Mouse (Mus musculus): Measurements from ENCODE around the gene Fam168a. TPM values are rescaled to one million over a fixed set of nuclear protein-coding genes. Genes with fewer than 3 reads are reported as not detected.

Gene Fam168a
- 90.4 and 97.8 TPM in 2 replicates for polyA plus RNA-seq (2015; fragmentation: Nextera tagmentation; extraction: Ambion mirVana)

GRCm38 (mm10) chr7:100706143-100706841 is at the start of gene Fam168a:
Fam168a (plus strand) TSS chr7:100706635.
- H3K4me2 ChIP-seq = peak within 1 kb of the TSS; percentile 73
- H3K36me3 ChIP-seq = no peaks in the 10 kb centered on the region
- H3K4me3 ChIP-seq = peak within 1 kb of the TSS; percentile 84
- no peaks in the 10 kb centered on the region for H3K9me3 ChIP-seq
- peak within 1 kb of the TSS; percentile 100 for H3K27ac ChIP-seq (replicated peaks)
- peak; percentile 99 for ATAC-seq (ENCODE audit: low read depth)
- peak within 1 kb of the TSS; percentile 98 for H3K9ac ChIP-seq
- WGBS = 0% methylated on average over 31 of the region's 37 CpGs
- H3K27me3 ChIP-seq = no peaks in the 10 kb centered on the region
- peaks cover 24% of the 10 kb centered on the region for H3K4me1 ChIP-seq (replicated peaks)

- Histone ChIP-seq H3K4me1 (replicated peaks) (peaks cover 33% of the 10 kb centered on the region), H3K27ac (replicated peaks) (no peak overlapping the region), H3K36me3 (no peaks in the 10 kb centered on the region), H3K4me2 (no peak overlapping the region), H3K4me3 (no peak overlapping the region), H3K9me3 (no peaks in the 10 kb centered on the region), H3K9ac (no peak overlapping the region), H3K27me3 (no peaks in the 10 kb centered on the region)
- WGBS = 55% methylated on average over 5 of the region's 5 CpGs
- no peak for ATAC-seq (ENCODE audit: low read depth)
These were observed 49.7 kb upstream of the Fam168a start for GRCm38 (mm10) chr7:100656739-100657138.

GRCm38 (mm10) chr7:100658093-100658578 is 48.3 kb upstream of the Fam168a start:
- WGBS = 34% methylated on average over 18 of the region's 18 CpGs
- no peak for ATAC-seq (ENCODE audit: low read depth)
- Histone ChIP-seq H3K27me3 (no peaks in the 10 kb centered on the region), H3K27ac (replicated peaks) (no peak overlapping the region), H3K4me1 (replicated peaks) (peaks cover 37% of the 10 kb centered on the region), H3K4me3 (peak overlapping the region; percentile 17), H3K36me3 (no peaks in the 10 kb centered on the region), H3K9me3 (no peaks in the 10 kb centered on the region), H3K9ac (no peak overlapping the region), H3K4me2 (peak overlapping the region; percentile 39)

- Histone ChIP-seq H3K4me3 (no peak overlapping the region), H3K4me2 (no peak overlapping the region), H3K9me3 (no peaks in the 10 kb centered on the region), H3K4me1 (replicated peaks) (peaks cover 33% of the 10 kb centered on the region), H3K9ac (no peak overlapping the region), H3K27me3 (no peaks in the 10 kb centered on the region), H3K36me3 (no peaks in the 10 kb centered on the region), H3K27ac (replicated peaks) (no peak overlapping the region)
- no peak for ATAC-seq (ENCODE audit: low read depth)
- 86% methylated on average over 7 of the region's 7 CpGs for WGBS
These were observed 45.2 kb upstream of the Fam168a start for GRCm38 (mm10) chr7:100661264-100661663.

- ATAC-seq (ENCODE audit: low read depth) = no peak
- Histone ChIP-seq H3K9me3 (no peaks in the 10 kb centered on the region), H3K4me2 (peak within 1 kb of the TSS; percentile 44), H3K36me3 (no peaks in the 10 kb centered on the region), H3K4me1 (replicated peaks) (peaks cover 26% of the 10 kb centered on the region), H3K4me3 (0 out of 2 replicates have a peak within 1 kb of the TSS, but pooled peaks have one; percentile 8), H3K27ac (replicated peaks) (peak within 1 kb of the TSS; percentile 47), H3K9ac (peak within 1 kb of the TSS; percentile 32; the same call in 1 of the 2 replicates), H3K27me3 (no peaks in the 10 kb centered on the region)
- WGBS = 73% methylated on average over 8 of the region's 8 CpGs
These were observed 44.2 kb upstream of the Fam168a start, which contains the start of gene Plekhb1 for GRCm38 (mm10) chr7:100662231-100662630. Plekhb1 (minus strand) TSS chr7:100662414.

GRCm38 (mm10) chr7:100663190-100663589 is 43.2 kb upstream of the Fam168a start:
- H3K36me3 ChIP-seq = no peaks in the 10 kb centered on the region
- ATAC-seq (ENCODE audit: low read depth) = peak; percentile 93
- peaks cover 23% of the 10 kb centered on the region for H3K4me1 ChIP-seq (replicated peaks)
- peak overlapping the region; percentile 44 for H3K4me2 ChIP-seq
- under 1% methylated on average over 13 of the region's 13 CpGs for WGBS
- peak overlapping the region; percentile 47 for H3K27ac ChIP-seq (replicated peaks)
- no peaks in the 10 kb centered on the region for H3K27me3 ChIP-seq
- 0 out of 2 replicates have a peak overlapping the region, but pooled peaks have one; percentile 8 for H3K4me3 ChIP-seq
- H3K9me3 ChIP-seq = no peaks in the 10 kb centered on the region
- peak overlapping the region; percentile 32 for H3K9ac ChIP-seq

- no peak overlapping the region for H3K4me3 ChIP-seq
- H3K27ac ChIP-seq (replicated peaks) = no peak overlapping the region; the same call in 1 of the 2 replicates
These were observed 42.6 kb upstream of the Fam168a start for GRCm38 (mm10) chr7:100663729-100664304.

GRCm38 (mm10) chr7:100670646-100671045 is 35.8 kb upstream of the Fam168a start:
- no peaks in the 10 kb centered on the region for H3K4me1 ChIP-seq (replicated peaks)
- H3K4me2 ChIP-seq = no peak overlapping the region
- 87% methylated on average over 5 of the region's 5 CpGs for WGBS
- no peaks in the 10 kb centered on the region for H3K36me3 ChIP-seq
- ATAC-seq (ENCODE audit: low read depth) = no peak
- no peak overlapping the region for H3K4me3 ChIP-seq
- no peak overlapping the region for H3K27ac ChIP-seq (replicated peaks)
- no peaks in the 10 kb centered on the region for H3K9me3 ChIP-seq
- H3K9ac ChIP-seq = no peak overlapping the region
- no peaks in the 10 kb centered on the region for H3K27me3 ChIP-seq

More at GRCm38 (mm10) chr7:100663729-100664304, 42.6 kb upstream of the Fam168a start:
- Histone ChIP-seq H3K9me3 (no peaks in the 10 kb centered on the region), H3K4me2 (peak overlapping the region; percentile 44), H3K4me1 (replicated peaks) (peaks cover 18% of the 10 kb centered on the region), H3K27me3 (no peaks in the 10 kb centered on the region), H3K36me3 (no peaks in the 10 kb centered on the region), H3K9ac (peak overlapping the region; percentile 22; the same call in 1 of the 2 replicates)
- 72% methylated on average over 11 of the region's 11 CpGs for WGBS
- peak; percentile 24; the same call in 1 of the 2 replicates for ATAC-seq (ENCODE audit: low read depth)

GRCm38 (mm10) chr7:100673452-100673851 is 33.0 kb upstream of the Fam168a start:
- no peaks in the 10 kb centered on the region for H3K27me3 ChIP-seq
- H3K27ac ChIP-seq (replicated peaks) = no peak overlapping the region
- no peak overlapping the region for H3K9ac ChIP-seq
- no peak for ATAC-seq (ENCODE audit: low read depth)
- no peaks in the 10 kb centered on the region for H3K36me3 ChIP-seq
- 43% methylated on average over 7 of the region's 7 CpGs for WGBS
- H3K9me3 ChIP-seq = no peaks in the 10 kb centered on the region
- H3K4me3 ChIP-seq = no peak overlapping the region
- H3K4me2 ChIP-seq = no peak overlapping the region
- no peaks in the 10 kb centered on the region for H3K4me1 ChIP-seq (replicated peaks)

- 88% methylated on average over 2 of the region's 2 CpGs for WGBS
- ATAC-seq (ENCODE audit: low read depth) = no peak
- no peak overlapping the region for H3K27ac ChIP-seq (replicated peaks)
These were observed 31.5 kb upstream of the Fam168a start for GRCm38 (mm10) chr7:100674941-100675340.

GRCm38 (mm10) chr7:100678052-100678451 is 28.4 kb upstream of the Fam168a start:
- Histone ChIP-seq H3K4me3 (no peak overlapping the region), H3K27ac (replicated peaks) (no peak overlapping the region), H3K9me3 (no peaks in the 10 kb centered on the region), H3K9ac (no peak overlapping the region), H3K27me3 (no peaks in the 10 kb centered on the region), H3K4me1 (replicated peaks) (no peaks in the 10 kb centered on the region; the same call in 1 of the 2 replicates), H3K4me2 (no peak overlapping the region), H3K36me3 (no peaks in the 10 kb centered on the region)
- no peak for ATAC-seq (ENCODE audit: low read depth)
- 89% methylated on average over 5 of the region's 5 CpGs for WGBS

More at GRCm38 (mm10) chr7:100674941-100675340, 31.5 kb upstream of the Fam168a start:
- no peaks in the 10 kb centered on the region for H3K27me3 ChIP-seq
- no peaks in the 10 kb centered on the region for H3K9me3 ChIP-seq
- no peak overlapping the region for H3K4me2 ChIP-seq
- H3K4me3 ChIP-seq = no peak overlapping the region
- H3K4me1 ChIP-seq (replicated peaks) = no peaks in the 10 kb centered on the region
- no peak overlapping the region for H3K9ac ChIP-seq
- H3K36me3 ChIP-seq = no peaks in the 10 kb centered on the region
